ENCODE assay signal across 21 mouse cellular contexts in the genomic region with DNA sequence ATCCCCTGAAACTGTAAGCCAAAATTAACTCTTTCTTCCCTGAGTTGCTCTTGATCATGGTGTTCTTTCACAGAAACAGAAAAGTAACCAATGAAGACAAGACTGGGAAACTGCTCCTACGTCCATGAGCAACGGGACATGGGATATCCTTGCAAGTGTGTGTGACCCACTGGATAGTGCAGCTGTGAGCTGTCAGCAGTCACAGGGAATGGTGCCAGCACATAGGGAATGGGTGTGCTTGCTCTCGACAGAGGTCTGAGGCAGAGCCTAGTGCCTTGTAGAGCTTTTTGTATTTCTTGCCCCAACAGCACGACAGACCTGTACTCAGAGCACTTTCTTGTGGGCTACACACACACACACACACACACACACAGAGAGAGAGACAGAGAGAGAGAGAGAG.
DNase-seq lines count a peak whose midpoint lies in the region; ATAC-seq and TF ChIP-seq lines count a peak whose summit lies in the region.
"Had no signal": no experiment of that assay in that cellular context is flagged by ENCODE, and none has a peak within 500 bp of the region (broad histone marks: within the 10 kb centered on the region; RNA-seq: fewer than 3 reads in every experiment).

No protein-coding gene starts in this region.

- H3K4me3 ChIP-seq in small intestine, adult 2 months (ENCODE audit: low read depth, low read length) = no peak overlapping the region
- H3K4me3 ChIP-seq: embryonic facial prominence, embryonic 10.5 days; embryonic facial prominence, embryonic 15.5 days; forebrain, embryonic 12.5 days; heart, embryonic 15.5 days; liver, embryonic 12.5 days; megakaryocyte, embryonic 14.5 days; midbrain, embryonic 12.5 days; myocyte; neural tube, embryonic 12.5 days had no signal

- no peaks in the 10 kb centered on the region for H3K27me3 ChIP-seq in small intestine, adult 2 months (ENCODE audit: control insufficient read depth, insufficient read depth, low read length)
- H3K27me3 ChIP-seq: embryonic facial prominence, embryonic 15.5 days; heart, embryonic 15.5 days; liver, embryonic 12.5 days; megakaryocyte, embryonic 14.5 days; midbrain, embryonic 12.5 days; neural tube, embryonic 12.5 days had no signal

- no peak for TF ChIP-seq CTCF in small intestine, adult 2 months (IDR thresholded peaks at IDR 0.05; ENCODE audit: extremely low read depth, insufficient read length, insufficient replicate concordance, low read depth, low read length)

- H3K4me1 ChIP-seq in small intestine, adult 2 months (ENCODE audit: control insufficient read depth, insufficient read depth, insufficient read length, low read length) = peaks cover 63% of the 10 kb centered on the region
- H3K4me1 ChIP-seq: embryonic facial prominence, embryonic 10.5 days; heart, embryonic 15.5 days; liver, embryonic 12.5 days; megakaryocyte, embryonic 14.5 days had no signal

- DNase-seq in heart, postnatal 10 days = peak; percentile 5
- DNase-seq in heart, postnatal 36 days = no peak
- peak; percentile 28 to 31 for DNase-seq in kidney, postnatal 4 days
- DNase-seq in kidney, postnatal 25 days = no peak
- DNase-seq in lung, postnatal 10 days = peak; percentile 63
- DNase-seq: thymus, adult 18-20 months; thymus, postnatal 36 days had no signal

- ATAC-seq in granulocyte monocyte progenitor cell, adult 5-6 weeks (replicated peaks; ENCODE audit: poor library complexity, severe bottlenecking) = no peak
- ATAC-seq: liver, embryonic 12.5 days; liver, postnatal 0 days had no signal

- 59% methylated on average over 4 of the region's 4 CpGs for WGBS in small intestine, adult 2 months

- peak overlapping the region; percentile 92 for H3K27ac ChIP-seq in small intestine, adult 2 months (ENCODE audit: insufficient read depth, low read depth, low read length)
- H3K27ac ChIP-seq: embryonic facial prominence, embryonic 10.5 days; embryonic facial prominence, embryonic 15.5 days; forebrain, embryonic 12.5 days; heart, embryonic 15.5 days; hindbrain, embryonic 14.5 days; liver, embryonic 12.5 days; midbrain, embryonic 12.5 days; neural tube, embryonic 12.5 days; stomach, postnatal 0 days had no signal

- intact Hi-C loops in heart, postnatal 10 days (cut with DNase I) = no loop called here
- intact Hi-C loops in heart, postnatal 36 days (cut with DNase I) = no loop called here

- H3K36me3 ChIP-seq in small intestine, adult 2 months (ENCODE audit: control insufficient read depth, insufficient read depth, low read length) = no peaks in the 10 kb centered on the region
- H3K36me3 ChIP-seq: embryonic facial prominence, embryonic 10.5 days; embryonic facial prominence, embryonic 15.5 days; forebrain, embryonic 12.5 days; heart, embryonic 15.5 days; liver, embryonic 12.5 days; midbrain, embryonic 12.5 days; neural tube, embryonic 12.5 days had no signal

- TF ChIP-seq POLR2A in small intestine, adult 2 months (IDR thresholded peaks at IDR 0.05; ENCODE audit: low read depth, low read length) = no peak

Comparison
In these comparisons a context has a peak if more than half of its experiments do, and no peak if none do; other contexts are left out.
1. DNase-seq: peak in heart, postnatal 10 days (2 of 2), kidney, postnatal 4 days (2 of 2) and lung, postnatal 10 days (single experiment); none in heart, postnatal 36 days (0 of 2) and kidney, postnatal 25 days (0 of 2).